In genomic region chr9:13425031-13425940, GRCm38 (mm10) we compare ENCODE assay signal across 8 mouse cellular contexts. TPM values are rescaled to one million over a fixed set of nuclear protein-coding genes. Genes with fewer than 3 reads are reported as not detected.
DNase-seq lines count a peak whose midpoint lies in the region; ATAC-seq lines count a peak whose summit lies in the region.

No protein-coding gene starts in this region.

- H3K9ac ChIP-seq in hindbrain, embryonic 13.5 days = peak overlapping the region; percentile 0; the same call in 1 of the 2 replicates

- WGBS in hindbrain, embryonic 13.5 days = 15% methylated on average over 7 of the region's 7 CpGs

- H3K4me1 ChIP-seq in hindbrain, embryonic 13.5 days (replicated peaks) = peaks cover 37% of the 10 kb centered on the region

- no peaks in the 10 kb centered on the region for H3K27me3 ChIP-seq in hindbrain, embryonic 13.5 days

- H3K9me3 ChIP-seq in hindbrain, embryonic 13.5 days = no peaks in the 10 kb centered on the region

- DNase-seq in cerebellum, postnatal 25 days = peak; percentile 34 to 52
- DNase-seq in frontal cortex, postnatal 14 days (ENCODE audit: low spot score in 2 of 2) = peak; percentile 26 to 51
- DNase-seq in layer of hippocampus, adult 9-11 months = peak; percentile 74
- peak; percentile 75 for DNase-seq in lung, postnatal 25 days (ENCODE audit: low spot score)
- peak; percentile 53 to 57 for DNase-seq in right cerebral cortex, adult 2 months (ENCODE audit: low spot score in 2 of 2)
- no peak for DNase-seq in spleen, postnatal 10 days (ENCODE audit: low spot score in 2 of 2)

- no peaks in the 10 kb centered on the region for H3K36me3 ChIP-seq in hindbrain, embryonic 13.5 days

- H3K27ac ChIP-seq in hindbrain, embryonic 13.5 days = peak overlapping the region; percentile 74

- H3K4me3 ChIP-seq in hindbrain, embryonic 13.5 days = no peak overlapping the region

- H3K4me2 ChIP-seq in hindbrain, embryonic 13.5 days = peak overlapping the region; percentile 29

- ATAC-seq in activated CD4-positive, CD25-positive, alpha-beta regulatory T cell, adult 4 months = peak; percentile 92
- peak; percentile 95 for ATAC-seq in hindbrain, embryonic 13.5 days (ENCODE audit: low FRiP score)

RNA-seq across cellular contexts. Expression of gene Gm17571, which starts 21.3 kb away (rescaled TPM):
- polyA plus RNA-seq in activated CD4-positive, CD25-positive, alpha-beta regulatory T cell, adult 4 months (2017; shearing (Covaris generic)) = not detected
- not detected in 2 replicates for polyA plus RNA-seq in hindbrain, embryonic 13.5 days (2015; fragmentation: Nextera tagmentation; extraction: Ambion mirVana)

Comparison
In these comparisons a context has a peak if more than half of its experiments do, and no peak if none do; other contexts are left out.
1. DNase-seq: peak in cerebellum, postnatal 25 days (2 of 2), frontal cortex, postnatal 14 days (2 of 2), layer of hippocampus, adult 9-11 months (single experiment), lung, postnatal 25 days (single experiment) and right cerebral cortex, adult 2 months (2 of 2); none in spleen, postnatal 10 days (0 of 2).